Mouse (Mus musculus): ENCODE data around the gene Apoc3. TPM values are rescaled to one million over a fixed set of nuclear protein-coding genes. Genes with fewer than 3 reads are reported as not detected.

Gene Apoc3
- polyA plus RNA-seq, 1 experiment from 2014 or later, result not detected

- no peak overlapping the region for H3K4me2 ChIP-seq (ENCODE audit: low read depth)
- H3K27me3 ChIP-seq (ENCODE audit: control insufficient read depth, insufficient read depth, low read length), result no peaks in the 10 kb centered on the region
- peaks cover 11% of the 10 kb centered on the region for H3K36me3 ChIP-seq (ENCODE audit: control insufficient read depth, insufficient read depth, low read length)
- no peak overlapping the region for H3K4me3 ChIP-seq (ENCODE audit: low read depth, low read length)
- WGBS, result 93% methylated on average over 12 of the region's 12 CpGs
- no peak for DNase-seq (ENCODE audit: low spot score)
- no peak overlapping the region for H3K27ac ChIP-seq (ENCODE audit: low read depth, low read length)
- ATAC-seq (ENCODE audit: insufficient read depth, low FRiP score, low TSS enrichment), result no peak
- no peak overlapping the region for H3K9ac ChIP-seq (ENCODE audit: low read length)
- H3K4me1 ChIP-seq (ENCODE audit: control insufficient read depth, insufficient read depth, low read length), result no peaks in the 10 kb centered on the region
- H3K9me3 ChIP-seq (ENCODE audit: control insufficient read depth, low read length), result no peaks in the 10 kb centered on the region
Observed at GRCm38 (mm10) chr9:46210473-46210872, 25.0 kb downstream of the Apoc3 start.

- DNase-seq (ENCODE audit: low spot score) (no peak), ATAC-seq (ENCODE audit: insufficient read depth, low FRiP score, low TSS enrichment) (no peak)
- Histone ChIP-seq H3K36me3 (ENCODE audit: control insufficient read depth, insufficient read depth, low read length) (peaks cover 11% of the 10 kb centered on the region), H3K4me1 (ENCODE audit: control insufficient read depth, insufficient read depth, low read length) (no peaks in the 10 kb centered on the region), H3K9me3 (ENCODE audit: control insufficient read depth, low read length) (no peaks in the 10 kb centered on the region), H3K4me3 (ENCODE audit: low read depth, low read length) (no peak overlapping the region), H3K27ac (ENCODE audit: low read depth, low read length) (no peak overlapping the region), H3K9ac (ENCODE audit: low read length) (no peak overlapping the region), H3K4me2 (ENCODE audit: low read depth) (no peak overlapping the region), H3K27me3 (ENCODE audit: control insufficient read depth, insufficient read depth, low read length) (no peaks in the 10 kb centered on the region)
- WGBS, result 88% methylated on average over 13 of the region's 13 CpGs
Observed at GRCm38 (mm10) chr9:46208401-46208974, 26.9 kb downstream of the Apoc3 start.

GRCm38 (mm10) chr9:46207501-46207869 lies 28.0 kb downstream of the Apoc3 start:
- H3K4me3 ChIP-seq (ENCODE audit: low read depth, low read length), result no peak overlapping the region
- H3K9ac ChIP-seq (ENCODE audit: low read length), result no peak overlapping the region
- DNase-seq (ENCODE audit: low spot score) (no peak), ATAC-seq (ENCODE audit: insufficient read depth, low FRiP score, low TSS enrichment) (no peak)
- peaks cover 10% of the 10 kb centered on the region for H3K36me3 ChIP-seq (ENCODE audit: control insufficient read depth, insufficient read depth, low read length)
- H3K4me2 ChIP-seq (ENCODE audit: low read depth), result no peak overlapping the region
- H3K27me3 ChIP-seq (ENCODE audit: control insufficient read depth, insufficient read depth, low read length), result no peaks in the 10 kb centered on the region
- WGBS, result 85% methylated on average over 6 of the region's 6 CpGs
- no peak overlapping the region for H3K27ac ChIP-seq (ENCODE audit: low read depth, low read length)
- no peaks in the 10 kb centered on the region for H3K9me3 ChIP-seq (ENCODE audit: control insufficient read depth, low read length)
- H3K4me1 ChIP-seq (ENCODE audit: control insufficient read depth, insufficient read depth, low read length), result no peaks in the 10 kb centered on the region

GRCm38 (mm10) chr9:46206834-46207500 lies 28.5 kb downstream of the Apoc3 start:
- peaks cover 5% of the 10 kb centered on the region for H3K36me3 ChIP-seq (ENCODE audit: control insufficient read depth, insufficient read depth, low read length)
- DNase-seq (ENCODE audit: low spot score) (no peak), ATAC-seq (ENCODE audit: insufficient read depth, low FRiP score, low TSS enrichment) (no peak)
- H3K4me3 ChIP-seq (ENCODE audit: low read depth, low read length), result no peak overlapping the region
- no peaks in the 10 kb centered on the region for H3K4me1 ChIP-seq (ENCODE audit: control insufficient read depth, insufficient read depth, low read length)
- no peak overlapping the region for H3K27ac ChIP-seq (ENCODE audit: low read depth, low read length)
- 89% methylated on average over 10 of the region's 10 CpGs for WGBS
- no peak overlapping the region for H3K4me2 ChIP-seq (ENCODE audit: low read depth)
- no peak overlapping the region for H3K9ac ChIP-seq (ENCODE audit: low read length)
- no peaks in the 10 kb centered on the region for H3K9me3 ChIP-seq (ENCODE audit: control insufficient read depth, low read length)
- no peaks in the 10 kb centered on the region for H3K27me3 ChIP-seq (ENCODE audit: control insufficient read depth, insufficient read depth, low read length)

- Histone ChIP-seq H3K4me1 (ENCODE audit: control insufficient read depth, insufficient read depth, low read length) (no peaks in the 10 kb centered on the region), H3K9ac (ENCODE audit: low read length) (no peak overlapping the region), H3K27ac (ENCODE audit: low read depth, low read length) (no peak overlapping the region), H3K4me2 (ENCODE audit: low read depth) (no peak overlapping the region), H3K9me3 (ENCODE audit: control insufficient read depth, low read length) (no peaks in the 10 kb centered on the region), H3K27me3 (ENCODE audit: control insufficient read depth, insufficient read depth, low read length) (no peaks in the 10 kb centered on the region), H3K36me3 (ENCODE audit: control insufficient read depth, insufficient read depth, low read length) (peaks cover 9% of the 10 kb centered on the region; the same call in 1 of the 2 replicates), H3K4me3 (ENCODE audit: low read depth, low read length) (no peak overlapping the region)
- 90% methylated on average over 2 of the region's 2 CpGs for WGBS
- DNase-seq (ENCODE audit: low spot score), result no peak
- ATAC-seq (ENCODE audit: insufficient read depth, low FRiP score, low TSS enrichment), result no peak
Observed at GRCm38 (mm10) chr9:46199609-46200008, 35.8 kb downstream of the Apoc3 start.

- WGBS, result 89% methylated on average over 7 of the region's 7 CpGs
- H3K27ac ChIP-seq (ENCODE audit: low read depth, low read length), result no peak overlapping the region
- H3K4me1 ChIP-seq (ENCODE audit: control insufficient read depth, insufficient read depth, low read length), result no peaks in the 10 kb centered on the region
- no peaks in the 10 kb centered on the region for H3K27me3 ChIP-seq (ENCODE audit: control insufficient read depth, insufficient read depth, low read length)
- no peak for ATAC-seq (ENCODE audit: insufficient read depth, low FRiP score, low TSS enrichment)
- H3K36me3 ChIP-seq (ENCODE audit: control insufficient read depth, insufficient read depth, low read length), result peaks cover 9% of the 10 kb centered on the region; the same call in 1 of the 2 replicates
- H3K9me3 ChIP-seq (ENCODE audit: control insufficient read depth, low read length), result no peaks in the 10 kb centered on the region
- H3K4me3 ChIP-seq (ENCODE audit: low read depth, low read length), result no peak overlapping the region
- DNase-seq (ENCODE audit: low spot score), result no peak
- no peak overlapping the region for H3K9ac ChIP-seq (ENCODE audit: low read length)
- H3K4me2 ChIP-seq (ENCODE audit: low read depth), result no peak overlapping the region
Observed at GRCm38 (mm10) chr9:46198936-46199335, 36.5 kb downstream of the Apoc3 start.

GRCm38 (mm10) chr9:46198461-46198860 lies 37.0 kb downstream of the Apoc3 start:
- no peak overlapping the region for H3K4me2 ChIP-seq (ENCODE audit: low read depth)
- H3K27me3 ChIP-seq (ENCODE audit: control insufficient read depth, insufficient read depth, low read length), result no peaks in the 10 kb centered on the region
- no peaks in the 10 kb centered on the region for H3K9me3 ChIP-seq (ENCODE audit: control insufficient read depth, low read length)
- no peak overlapping the region for H3K27ac ChIP-seq (ENCODE audit: low read depth, low read length)
- H3K36me3 ChIP-seq (ENCODE audit: control insufficient read depth, insufficient read depth, low read length), result peaks cover 9% of the 10 kb centered on the region; the same call in 1 of the 2 replicates
- H3K4me3 ChIP-seq (ENCODE audit: low read depth, low read length), result no peak overlapping the region
- 92% methylated on average over 9 of the region's 9 CpGs for WGBS
- no peak overlapping the region for H3K9ac ChIP-seq (ENCODE audit: low read length)
- ATAC-seq (ENCODE audit: insufficient read depth, low FRiP score, low TSS enrichment), result no peak
- no peak for DNase-seq (ENCODE audit: low spot score)
- no peaks in the 10 kb centered on the region for H3K4me1 ChIP-seq (ENCODE audit: control insufficient read depth, insufficient read depth, low read length)

- H3K4me3 ChIP-seq (ENCODE audit: low read depth, low read length), result no peak overlapping the region
- H3K9me3 ChIP-seq (ENCODE audit: control insufficient read depth, low read length), result no peaks in the 10 kb centered on the region
- 86% methylated on average over 12 of the region's 12 CpGs for WGBS
- no peak for DNase-seq (ENCODE audit: low spot score)
- H3K9ac ChIP-seq (ENCODE audit: low read length), result no peak overlapping the region
- H3K4me2 ChIP-seq (ENCODE audit: low read depth), result no peak overlapping the region
- H3K27me3 ChIP-seq (ENCODE audit: control insufficient read depth, insufficient read depth, low read length), result no peaks in the 10 kb centered on the region
- no peak for ATAC-seq (ENCODE audit: insufficient read depth, low FRiP score, low TSS enrichment)
- H3K36me3 ChIP-seq (ENCODE audit: control insufficient read depth, insufficient read depth, low read length), result peaks cover 7% of the 10 kb centered on the region; the same call in 1 of the 2 replicates
- no peak overlapping the region for H3K27ac ChIP-seq (ENCODE audit: low read depth, low read length)
- H3K4me1 ChIP-seq (ENCODE audit: control insufficient read depth, insufficient read depth, low read length), result no peaks in the 10 kb centered on the region
Observed at GRCm38 (mm10) chr9:46196699-46197169, 38.7 kb downstream of the Apoc3 start.

- Histone ChIP-seq H3K4me2 (ENCODE audit: low read depth) (no peak overlapping the region), H3K4me1 (ENCODE audit: control insufficient read depth, insufficient read depth, low read length) (no peaks in the 10 kb centered on the region), H3K36me3 (ENCODE audit: control insufficient read depth, insufficient read depth, low read length) (peaks cover 4% of the 10 kb centered on the region; the same call in 1 of the 2 replicates), H3K27me3 (ENCODE audit: control insufficient read depth, insufficient read depth, low read length) (no peaks in the 10 kb centered on the region), H3K27ac (ENCODE audit: low read depth, low read length) (no peak overlapping the region), H3K4me3 (ENCODE audit: low read depth, low read length) (no peak overlapping the region), H3K9me3 (ENCODE audit: control insufficient read depth, low read length) (no peaks in the 10 kb centered on the region), H3K9ac (ENCODE audit: low read length) (no peak overlapping the region)
- 90% methylated on average over 9 of the region's 9 CpGs for WGBS
- DNase-seq (ENCODE audit: low spot score) (no peak), ATAC-seq (ENCODE audit: insufficient read depth, low FRiP score, low TSS enrichment) (no peak)
Observed at GRCm38 (mm10) chr9:46194809-46195208, 40.6 kb downstream of the Apoc3 start.
